Mouse (Mus musculus) ovary, adult 10 weeks (tissue): ENCODE data around the gene Tbc1d4. TPM values are rescaled to one million over a fixed set of nuclear protein-coding genes. Genes with fewer than 3 reads are reported as not detected.

Experiments used
- polyA plus RNA-seq: library from polyadenylated mRNA; stranded (reverse); fragments of 350-450 nt; fragmentation: Illumina TruSeq; extraction: RNeasy Lipid Tissue Mini Kit (QIAGEN cat#74804); gene quantifications from one replicate; pipeline ENCODE4 v1.2.3, GENCODE M21; 2014

Tbc1d4 gene
- polyA plus RNA-seq: 66.4 TPM

GRCm38 (mm10) chr14:101608519-101609368 lies at the start of gene Tbc1d4:
Gene Tbc1d4 (minus strand): TSS chr14:101609191.

DNA sequence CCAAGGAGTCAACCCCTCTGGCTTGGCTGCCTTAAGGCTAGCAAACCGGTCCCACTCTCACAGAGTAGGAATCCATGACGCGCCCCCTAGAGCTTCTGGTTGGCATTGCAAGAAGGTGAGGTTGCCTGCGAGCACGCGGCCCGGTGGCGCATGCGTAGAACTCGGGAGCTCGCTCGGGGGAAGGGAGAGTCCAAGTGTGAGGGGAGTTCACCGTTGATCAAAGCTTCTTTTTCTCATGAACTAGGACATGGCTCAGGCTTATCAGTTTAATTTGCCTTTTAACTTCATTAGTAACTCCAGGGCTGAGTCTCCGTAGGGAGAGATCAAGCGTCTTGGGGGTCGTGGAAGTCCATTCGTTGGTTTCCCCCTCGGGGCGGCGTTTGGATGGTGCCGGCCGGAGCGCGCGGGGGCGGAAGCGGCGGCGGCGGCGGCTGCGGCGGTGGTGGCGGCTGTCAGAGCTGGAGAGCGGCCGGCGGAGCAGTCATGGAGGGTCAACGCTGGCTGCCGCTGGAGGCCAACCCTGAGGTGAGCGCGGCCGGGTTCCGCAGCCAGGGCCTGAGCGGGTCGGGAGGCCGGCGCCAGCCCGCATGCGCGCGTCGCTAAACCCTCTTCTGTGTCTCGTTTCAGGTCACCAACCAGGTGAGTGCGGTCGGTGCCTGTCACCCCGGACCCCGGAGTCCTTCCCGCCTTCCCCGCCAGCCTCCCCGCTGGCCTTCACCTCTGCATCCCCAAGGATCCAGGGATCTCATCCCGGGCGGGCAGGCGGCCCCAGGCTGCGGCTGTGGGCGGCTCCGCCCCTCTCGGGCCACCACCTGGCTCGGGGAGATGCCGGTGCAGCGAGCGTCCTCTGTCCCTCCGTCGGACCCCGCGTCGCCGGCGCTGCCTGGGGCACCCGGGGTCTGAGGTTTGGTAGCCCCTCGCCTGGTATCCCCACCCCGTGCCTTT lies 44.9 kb upstream of the Tbc1d4 start, which contains the start of gene Uchl3:
Uchl3 (plus strand) TSS at position 387 of the 945 bp plus-strand sequence.

GRCm38 (mm10) chr14:101640153-101640843 lies 31.3 kb upstream of the Tbc1d4 start, which contains the start of gene Commd6:
Gene Commd6 (minus strand): TSS chr14:101640686.

Other genes starting within 250 kb of the Tbc1d4 start
- 110 TPM for gene Commd6, start 31.5 kb upstream of the Tbc1d4 start, polyA plus RNA-seq
- gene Uchl3, start 44.8 kb upstream of the Tbc1d4 start, polyA plus RNA-seq: 191 TPM
- gene Gm9922, start 120.6 kb upstream of the Tbc1d4 start, polyA plus RNA-seq: not detected
- 80.9 TPM for gene Lmo7, start 120.8 kb upstream of the Tbc1d4 start, polyA plus RNA-seq